Mouse (Mus musculus) cerebellum, adult (tissue): ENCODE measurements around the gene Olfr323.

Experiments
- ATAC-seq: cut with Nextera tagmentation; 2 replicates; pipeline ENCODE4 v1.9.2; 2017; ENCODE audit warnings: mild to moderate bottlenecking, moderate library complexity, mixed read lengths; ENCODE audit not compliant: insufficient number of reproducible peaks, low FRiP score, low TSS enrichment

The Olfr323 gene

DNA sequence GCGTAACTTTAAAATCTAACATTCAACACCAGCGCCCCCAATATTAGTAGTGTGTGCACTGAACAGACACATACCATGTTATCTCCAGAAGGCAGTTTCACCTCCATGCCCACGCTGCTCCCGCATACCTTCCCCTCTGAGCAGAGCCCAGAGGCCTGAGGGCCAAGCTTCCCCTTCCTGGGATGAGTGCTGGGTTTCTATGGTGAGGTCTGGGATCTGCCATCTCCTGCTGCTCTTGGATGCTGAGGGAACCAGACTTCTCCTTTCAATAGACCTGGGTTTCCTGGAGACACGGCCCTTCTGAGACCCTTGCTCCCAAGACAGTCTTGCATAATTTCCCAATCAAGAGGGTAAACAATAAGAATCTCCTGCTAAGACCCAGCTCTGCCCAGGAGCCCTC lies at the start of gene Olfr323:
TSS of gene Olfr323 (minus strand) at position 101 of the 400 bp plus-strand sequence.
- no peak for ATAC-seq

DNA sequence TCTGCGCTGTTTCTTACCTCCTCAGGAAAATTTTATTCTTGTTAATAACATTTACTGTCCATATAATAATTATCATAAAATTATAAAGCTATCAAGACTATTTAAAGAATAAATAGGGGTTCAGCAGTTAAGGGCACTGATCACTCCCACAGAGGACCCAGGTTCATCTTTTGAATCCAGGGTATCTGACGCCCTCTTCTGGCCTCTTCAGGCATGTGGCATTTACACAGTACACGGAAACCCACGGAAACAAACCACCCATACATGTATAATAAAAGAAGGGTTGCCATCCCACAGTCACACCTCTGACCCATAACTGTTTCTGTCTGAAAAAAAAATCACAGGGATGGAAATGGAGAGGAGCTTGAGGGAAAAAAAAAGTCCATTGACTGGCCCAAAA lies 41.5 kb upstream of the Olfr323 start:
- no peak for ATAC-seq

DNA sequence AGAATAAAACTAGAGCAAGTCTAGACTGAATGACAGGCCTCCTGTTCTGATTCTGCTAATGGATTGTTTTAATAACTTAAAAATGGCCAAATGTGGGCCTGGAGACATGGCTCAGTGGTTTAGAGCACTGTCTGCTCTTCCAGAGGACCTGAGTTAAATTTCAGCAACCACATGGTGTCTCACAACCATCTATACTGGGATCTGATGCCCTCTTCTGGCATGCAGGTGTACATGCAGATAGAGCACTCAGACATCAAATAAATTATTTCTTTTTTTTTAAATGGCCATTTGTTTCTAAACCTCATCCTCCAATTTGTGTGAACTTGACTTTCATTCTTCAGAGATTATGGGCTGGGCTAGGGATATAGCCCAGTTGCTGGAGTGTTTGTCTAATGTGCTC lies 39.0 kb upstream of the Olfr323 start:
- no peak for ATAC-seq

DNA sequence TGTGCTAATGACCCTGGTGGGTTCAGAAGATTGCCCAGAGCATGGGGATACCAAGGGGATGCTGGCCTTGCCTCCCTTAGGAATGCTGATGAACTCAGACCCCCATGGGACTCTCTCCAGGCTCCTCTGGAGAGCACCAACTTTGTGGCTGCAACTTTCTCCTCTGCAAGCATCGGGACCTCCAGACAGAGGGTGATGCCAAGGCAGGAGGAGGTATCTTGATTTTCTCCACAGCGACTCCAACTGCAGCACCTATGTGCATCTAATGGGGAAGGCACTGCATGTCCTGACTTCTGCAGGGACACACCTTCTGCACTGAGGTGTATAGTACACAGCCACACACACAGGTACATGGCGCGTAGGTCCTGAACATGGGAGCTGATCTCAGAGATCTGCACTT lies 28.3 kb upstream of the Olfr323 start, which contains the start of gene Olfr322:
TSS of gene Olfr322 (plus strand) at position 187 of the 400 bp plus-strand sequence.
- no peak for ATAC-seq

DNA sequence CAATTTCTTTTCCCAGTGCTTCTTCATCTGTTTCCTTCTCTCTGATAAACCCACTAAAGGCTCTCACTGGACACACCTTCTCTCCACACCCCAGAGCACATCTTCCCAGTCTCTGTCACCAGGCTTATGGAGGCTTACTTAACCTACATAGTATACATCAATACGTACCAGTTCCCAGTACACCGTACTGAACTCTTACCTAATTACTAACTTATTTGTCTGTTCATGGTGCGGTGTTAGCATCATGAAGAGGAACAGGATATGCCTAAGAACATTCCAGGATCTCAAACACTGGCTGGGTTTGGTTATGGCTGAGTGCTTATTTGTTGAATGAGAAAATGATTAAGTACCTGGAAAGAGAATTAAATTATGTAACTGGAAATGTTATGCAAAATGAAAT lies 24.9 kb upstream of the Olfr323 start:
- ATAC-seq: no peak

DNA sequence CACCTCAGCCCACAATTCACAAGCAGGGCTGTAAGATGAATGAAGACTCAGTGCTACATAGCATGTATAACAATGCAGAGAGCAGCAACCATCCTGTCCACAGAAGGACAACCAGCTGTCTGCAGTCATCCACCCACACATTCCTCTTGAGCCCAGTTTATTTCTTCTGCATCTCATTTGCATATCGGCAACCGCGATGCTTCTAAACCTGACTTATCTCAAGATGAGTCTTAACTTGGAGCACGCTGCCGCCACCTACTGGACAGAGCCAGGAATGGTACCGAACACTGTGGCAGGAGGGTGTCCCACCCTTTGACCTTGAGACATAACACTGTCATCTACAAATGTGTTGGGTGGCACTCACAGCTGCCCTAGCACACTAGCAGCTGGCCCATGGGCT lies 13.0 kb upstream of the Olfr323 start:
- ATAC-seq: no peak

DNA sequence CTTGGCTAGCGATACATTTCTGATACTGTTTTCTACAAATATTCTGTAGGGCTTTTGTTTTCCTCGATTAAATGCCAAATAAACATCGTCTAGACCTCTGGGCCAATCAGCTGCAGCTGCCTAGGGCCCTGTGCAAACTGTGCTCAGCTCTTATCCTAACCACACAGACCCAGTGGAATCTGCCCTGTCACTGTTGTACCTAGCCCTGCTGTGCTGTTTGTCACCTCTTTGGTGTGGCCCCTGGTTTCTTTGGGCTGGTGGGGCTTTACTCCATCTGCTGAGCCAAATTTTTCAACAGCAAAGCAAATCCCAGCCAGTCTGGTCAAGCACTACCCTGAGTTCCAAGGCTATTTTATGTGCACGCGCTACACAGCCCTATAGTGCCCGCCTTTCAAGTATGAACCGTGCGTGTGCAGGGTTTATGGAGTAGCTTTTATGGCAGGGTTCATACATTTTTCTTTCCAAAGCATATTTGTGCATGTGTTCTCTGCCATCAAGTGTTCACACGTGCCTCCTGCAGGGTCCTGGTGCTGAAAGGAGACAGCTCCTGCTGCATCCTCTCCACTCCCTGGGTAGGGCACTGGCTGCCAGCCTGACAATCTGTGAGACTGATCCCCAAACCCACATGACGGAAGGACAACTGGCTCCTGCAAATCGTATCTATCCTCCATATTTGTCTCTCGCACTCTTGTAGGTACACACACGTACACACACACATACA lies 11.5 kb upstream of the Olfr323 start:
- ATAC-seq: no peak

DNA sequence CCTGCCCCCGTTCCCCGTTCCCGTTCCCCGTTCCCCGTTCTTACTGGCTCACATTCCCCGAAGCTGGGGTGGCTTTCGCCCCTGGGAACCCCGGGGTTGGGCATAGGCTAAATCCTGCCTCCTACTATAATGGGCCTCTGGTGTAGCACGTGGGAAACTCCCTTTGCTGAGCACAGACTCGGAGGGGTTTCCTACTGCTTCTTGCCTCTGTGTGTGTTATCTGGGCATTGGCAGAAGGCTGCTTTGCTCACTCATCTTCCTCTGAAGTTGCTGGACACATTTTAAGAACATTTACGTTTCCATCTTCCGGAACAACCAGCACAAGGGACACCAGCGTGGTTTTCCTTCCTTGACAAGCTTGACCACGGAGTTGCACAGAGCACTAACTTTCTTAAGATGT lies 10.8 kb upstream of the Olfr323 start:
- no peak for ATAC-seq

DNA sequence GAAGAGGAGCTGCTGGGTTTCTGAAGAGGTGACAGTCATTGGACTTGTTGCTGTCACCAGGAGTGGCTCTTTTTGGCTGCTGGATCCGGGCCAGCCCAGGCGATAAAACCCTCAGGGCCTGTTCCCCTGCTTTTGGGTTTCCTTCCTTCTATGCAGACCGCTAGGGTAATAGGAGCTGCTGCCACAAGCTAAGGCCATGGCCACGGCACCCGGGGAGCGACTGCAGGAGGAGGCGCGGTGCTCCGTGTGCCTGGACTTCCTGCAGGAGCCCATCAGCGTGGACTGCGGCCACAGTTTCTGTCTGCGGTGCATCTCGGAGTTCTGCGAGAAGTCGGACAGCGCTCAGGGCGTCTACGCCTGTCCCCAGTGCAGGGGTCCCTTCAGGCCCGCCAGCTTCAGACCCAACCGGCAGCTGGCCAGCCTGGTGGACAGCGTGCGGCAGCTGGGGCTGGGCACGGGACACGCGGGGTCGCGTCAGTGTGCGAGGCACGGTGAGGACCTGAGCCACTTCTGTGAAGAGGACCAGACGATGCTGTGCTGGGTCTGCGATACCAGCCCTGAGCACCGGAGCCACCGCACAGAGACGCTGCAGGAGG lies 10.1 kb upstream of the Olfr323 start, which contains the start of gene Trim58:
TSS of gene Trim58 (plus strand) at position 194 of the 596 bp plus-strand sequence.
- no peak for ATAC-seq

DNA sequence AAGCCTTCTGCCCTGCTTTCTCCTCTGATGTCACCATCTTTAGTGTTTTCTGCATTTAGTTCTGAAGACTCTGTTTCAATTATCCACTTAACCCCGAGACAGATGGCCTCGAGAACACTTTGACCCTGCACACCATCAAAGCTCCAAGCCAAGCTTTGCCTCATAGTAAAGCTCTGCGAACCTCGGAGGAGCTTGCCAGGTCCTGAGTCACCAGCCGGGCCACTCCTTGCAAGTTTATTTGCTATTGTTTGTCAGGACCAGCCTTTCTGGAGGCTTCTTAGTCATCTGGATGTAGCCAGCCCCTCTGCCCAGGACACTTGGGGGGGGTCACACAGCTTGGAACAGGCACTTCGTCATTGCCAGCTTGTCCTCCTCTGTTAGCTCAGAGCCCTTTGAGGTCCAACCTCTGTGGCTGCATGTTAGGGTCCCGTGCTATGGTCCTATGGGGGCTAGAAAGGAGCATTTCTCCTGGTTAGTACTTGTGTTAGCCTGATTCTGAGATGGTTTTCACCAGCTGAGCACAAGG lies 7.9 kb upstream of the Olfr323 start:
- no peak for ATAC-seq

DNA sequence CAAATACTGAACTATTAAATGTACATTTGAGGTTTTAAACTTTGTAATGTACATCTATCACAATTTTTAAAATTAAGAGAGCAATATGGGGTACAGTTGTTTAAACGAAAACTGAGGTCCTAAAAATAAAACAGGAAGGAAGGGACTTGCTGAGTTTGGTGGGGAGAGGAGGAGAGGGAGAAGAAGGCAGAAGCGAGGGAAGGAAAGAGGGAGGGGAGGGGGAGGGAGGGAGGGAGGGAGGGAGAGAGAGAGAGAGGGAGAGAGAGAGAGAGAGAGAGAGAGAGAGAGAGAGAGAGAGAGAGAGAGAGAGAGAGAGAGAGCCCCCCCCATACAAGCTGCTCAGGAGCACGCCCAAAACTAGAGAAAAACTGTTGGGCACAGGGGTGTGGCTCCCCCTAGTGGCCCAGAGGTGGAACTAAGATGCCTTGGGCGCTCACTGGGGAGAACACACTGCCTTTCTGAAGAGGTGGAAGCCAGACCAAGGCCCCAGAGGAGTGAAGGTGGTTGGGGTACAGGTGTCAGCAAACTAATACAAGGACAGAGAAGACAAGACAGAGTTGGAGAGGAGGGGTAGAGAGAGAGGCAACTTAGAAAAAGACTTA lies 6.2 kb upstream of the Olfr323 start:
- ATAC-seq: no peak

DNA sequence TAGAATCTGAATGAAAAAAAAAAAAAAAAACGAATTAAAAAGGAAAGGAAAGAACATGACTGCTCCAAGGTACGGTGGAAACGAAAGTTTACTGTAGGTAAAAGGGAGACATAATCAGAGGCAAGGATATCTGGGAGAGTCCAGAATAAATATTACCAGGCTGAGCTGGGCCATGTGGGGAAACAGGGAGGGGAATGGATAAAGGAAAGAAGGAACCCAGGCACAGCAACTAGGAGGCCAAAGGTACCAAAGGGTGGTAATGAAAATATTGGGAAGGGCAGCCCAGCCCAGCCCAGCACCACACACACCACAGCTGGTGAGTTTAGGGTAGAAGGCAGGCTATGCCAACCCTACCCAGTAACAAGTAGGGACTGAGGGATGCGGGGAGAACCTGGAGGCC lies 4.6 kb upstream of the Olfr323 start:
- ATAC-seq: no peak

DNA sequence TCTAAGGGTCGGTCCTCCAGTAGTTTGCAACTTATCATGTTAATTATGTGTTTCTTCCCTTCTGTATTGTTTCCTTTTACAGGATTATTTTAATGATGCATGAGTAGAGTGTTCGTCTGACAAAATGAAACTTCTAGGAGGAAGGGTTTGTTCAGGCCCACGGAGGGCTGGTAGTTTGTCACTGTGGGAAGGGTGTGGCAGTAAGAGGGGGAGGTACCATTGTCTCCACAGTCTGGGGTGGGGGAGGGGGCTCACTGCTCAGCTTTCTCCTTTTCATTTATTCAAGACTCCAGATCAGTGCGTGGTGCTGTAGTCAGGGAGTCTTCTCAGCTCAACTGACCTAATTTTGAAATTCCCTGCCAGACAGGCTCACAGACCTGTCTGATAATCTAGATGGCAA lies 4.2 kb downstream of the Olfr323 start:
- ATAC-seq: no peak

DNA sequence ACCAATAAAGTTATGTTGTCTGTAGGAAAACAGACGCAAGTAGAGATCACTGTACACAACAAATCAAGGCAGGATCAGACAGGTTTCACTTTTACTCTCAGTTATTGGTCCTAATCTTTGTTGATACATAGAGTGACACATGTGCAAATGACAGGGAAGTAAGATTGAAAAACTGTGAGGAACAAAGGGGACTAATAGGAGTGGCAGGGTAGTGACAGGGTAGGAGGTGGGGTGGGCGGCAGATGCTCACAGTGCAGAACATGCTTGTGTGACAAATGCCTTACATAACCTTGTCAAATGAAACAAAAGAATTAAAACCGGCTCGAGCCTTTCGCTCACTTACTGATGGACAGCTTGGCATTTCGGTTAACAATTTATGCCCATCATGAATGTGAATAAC lies 11.5 kb downstream of the Olfr323 start:
- ATAC-seq: no peak

DNA sequence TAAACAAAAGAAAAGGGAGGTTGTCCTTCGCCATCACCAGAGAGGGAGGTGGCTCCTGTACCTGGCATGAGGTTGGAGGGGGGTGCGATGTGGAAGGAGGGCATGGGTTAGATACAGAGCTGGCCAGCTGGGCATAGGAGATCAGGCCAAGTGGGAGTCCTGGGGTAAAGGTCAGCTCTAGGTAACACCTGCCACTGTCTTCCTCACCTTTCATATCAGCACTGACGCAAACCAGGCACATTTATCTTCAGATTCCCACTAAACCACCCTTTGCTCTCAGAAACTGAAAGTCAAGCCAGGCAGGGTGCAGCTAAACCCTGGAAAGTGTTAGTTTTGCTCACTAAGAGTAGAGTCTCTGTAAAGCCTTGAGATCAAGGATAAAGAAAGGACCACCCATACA lies 11.9 kb downstream of the Olfr323 start:
- ATAC-seq: no peak

DNA sequence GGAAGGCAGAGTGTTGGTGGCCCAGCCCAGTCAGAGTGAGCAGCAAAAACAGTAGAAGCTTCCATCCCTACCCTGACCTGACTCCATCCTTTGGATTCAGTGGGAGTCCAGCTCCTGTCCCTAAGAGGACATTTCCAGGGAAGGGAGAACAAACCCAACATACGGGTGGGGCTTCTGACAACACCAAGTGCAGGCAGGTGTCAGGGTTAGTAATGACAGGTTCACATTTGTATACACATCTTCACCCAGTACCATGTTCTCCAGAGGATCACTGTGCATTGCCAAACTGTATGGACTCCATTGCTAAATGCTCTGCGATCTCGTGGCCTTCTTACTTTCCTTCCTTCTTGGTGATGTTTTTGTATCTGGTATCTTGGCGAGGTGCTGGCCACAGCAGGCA lies 14.3 kb downstream of the Olfr323 start, which contains the start of gene 2210407C18Rik:
TSS of gene 2210407C18Rik (minus strand) at position 101 of the 400 bp plus-strand sequence.
- ATAC-seq: no peak

DNA sequence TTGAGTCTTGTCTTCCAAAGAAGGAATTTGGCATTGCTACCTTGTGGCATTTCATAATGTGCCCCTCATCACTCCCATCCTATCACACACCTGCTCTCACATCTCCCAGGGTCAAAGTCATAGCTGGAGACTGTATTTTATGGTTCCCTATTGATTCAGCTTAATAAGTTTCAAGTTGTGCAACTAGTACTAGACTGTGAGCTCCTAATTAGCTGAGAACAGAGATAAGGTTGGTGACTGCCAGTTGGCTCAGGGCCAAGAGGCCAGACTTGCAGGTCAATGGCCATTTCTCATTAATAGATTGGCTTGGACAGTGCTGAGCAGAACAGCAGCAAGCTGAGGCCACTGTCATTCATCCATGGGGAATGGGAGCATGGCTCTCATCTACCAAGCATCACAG lies 15.8 kb downstream of the Olfr323 start:
- no peak for ATAC-seq

DNA sequence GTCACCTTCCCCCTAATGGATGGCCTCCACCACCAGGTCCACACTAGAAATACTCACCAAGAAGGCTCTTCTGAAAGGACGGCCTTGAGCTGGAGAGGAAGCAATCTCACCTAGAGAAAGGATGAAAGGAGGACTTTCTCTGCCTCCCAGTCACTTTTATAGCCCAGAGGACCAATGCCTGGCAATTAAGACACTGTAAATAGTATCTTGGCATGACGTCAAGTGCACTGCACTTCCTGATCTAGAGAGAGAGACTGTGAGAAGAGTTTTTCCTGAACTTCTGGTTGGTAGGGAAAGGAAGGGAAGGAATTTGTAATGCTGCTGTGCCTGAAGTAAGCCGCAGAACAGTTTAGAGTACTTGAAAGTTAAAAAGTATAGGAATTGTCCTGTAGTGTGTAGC lies 16.9 kb downstream of the Olfr323 start:
- no peak for ATAC-seq

DNA sequence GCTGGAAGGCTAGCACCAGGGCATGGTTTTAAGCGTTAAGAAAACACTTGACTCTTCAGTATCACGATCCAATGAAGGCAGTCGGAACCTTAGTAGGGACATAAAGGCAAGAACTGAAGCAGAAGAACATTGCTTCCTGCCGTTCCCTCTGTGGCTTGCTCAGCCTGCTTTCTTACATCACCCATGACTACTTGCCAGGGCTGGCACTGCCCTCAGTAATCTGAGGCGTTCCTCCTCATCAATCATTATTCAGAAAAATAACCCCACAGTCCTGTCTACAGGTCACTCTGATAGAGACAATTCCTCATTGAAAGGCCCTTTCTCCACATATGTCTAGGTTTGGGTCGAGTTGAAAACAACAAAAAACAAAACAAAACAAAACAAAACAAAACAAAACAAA lies 23.3 kb downstream of the Olfr323 start:
- ATAC-seq: no peak

DNA sequence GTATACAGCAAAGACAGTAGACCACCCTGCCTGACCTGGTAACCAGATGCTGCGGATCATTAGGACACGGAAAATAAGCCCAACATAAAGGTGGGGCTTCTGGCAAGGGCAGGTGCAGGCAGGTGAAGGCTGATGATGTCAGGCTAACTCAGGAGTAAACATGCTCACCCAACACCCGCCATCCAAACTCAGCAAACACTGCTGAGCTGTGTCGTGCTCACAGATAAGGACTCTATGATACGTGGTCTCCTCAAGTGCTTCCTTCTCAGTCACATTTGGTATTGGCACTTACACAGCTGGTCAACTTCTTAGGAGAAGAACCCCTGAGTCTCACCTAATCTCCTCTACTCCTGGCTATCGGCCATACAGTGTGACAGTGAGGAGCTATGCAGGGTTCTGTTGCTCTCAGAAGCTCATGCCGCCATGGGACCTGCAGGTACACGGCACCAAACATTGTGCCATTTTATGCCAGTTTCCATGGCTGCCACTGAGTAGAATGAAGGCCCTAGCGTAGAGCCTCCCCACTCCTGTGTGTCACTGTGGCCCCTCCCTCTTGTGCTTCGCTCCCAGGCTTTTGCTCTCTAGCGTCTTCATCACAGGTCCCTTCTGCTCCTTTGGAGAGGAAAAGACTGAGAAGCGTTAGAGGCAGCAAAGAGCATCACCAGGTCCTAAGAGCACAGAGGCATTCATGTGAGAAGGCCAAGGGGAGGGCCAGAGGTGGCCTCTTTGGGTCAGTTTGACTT lies 24.0 kb downstream of the Olfr323 start:
- no peak for ATAC-seq

DNA sequence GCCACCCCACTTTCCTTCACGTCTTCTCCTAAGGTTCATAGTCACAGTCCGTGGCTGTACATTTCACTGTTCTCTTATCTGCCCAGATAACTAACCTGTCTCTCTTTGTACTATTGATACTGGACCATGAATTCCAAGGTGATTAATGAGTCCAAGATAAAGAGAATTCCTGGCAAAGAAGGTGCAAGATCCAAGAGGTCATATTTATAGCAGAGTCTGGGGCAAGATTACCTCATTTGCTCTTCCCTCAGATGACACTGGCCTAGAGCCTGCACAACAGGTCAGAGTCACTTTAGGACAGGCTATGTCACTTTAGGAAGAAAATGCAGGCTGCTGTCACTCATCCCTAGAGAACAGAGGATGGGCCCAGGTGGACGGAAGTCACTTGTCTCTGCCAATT lies 25.1 kb downstream of the Olfr323 start:
- no peak for ATAC-seq
